Mouse (Mus musculus): ENCODE results near the gene 1500011B03Rik. TPM values are rescaled to one million over a fixed set of nuclear protein-coding genes. Genes with fewer than 3 reads are reported as not detected.

1500011B03Rik gene
- 198 and 268 TPM in 2 replicates for polyA plus RNA-seq (2015; fragmentation: Nextera tagmentation; extraction: Ambion mirVana)

DNA sequence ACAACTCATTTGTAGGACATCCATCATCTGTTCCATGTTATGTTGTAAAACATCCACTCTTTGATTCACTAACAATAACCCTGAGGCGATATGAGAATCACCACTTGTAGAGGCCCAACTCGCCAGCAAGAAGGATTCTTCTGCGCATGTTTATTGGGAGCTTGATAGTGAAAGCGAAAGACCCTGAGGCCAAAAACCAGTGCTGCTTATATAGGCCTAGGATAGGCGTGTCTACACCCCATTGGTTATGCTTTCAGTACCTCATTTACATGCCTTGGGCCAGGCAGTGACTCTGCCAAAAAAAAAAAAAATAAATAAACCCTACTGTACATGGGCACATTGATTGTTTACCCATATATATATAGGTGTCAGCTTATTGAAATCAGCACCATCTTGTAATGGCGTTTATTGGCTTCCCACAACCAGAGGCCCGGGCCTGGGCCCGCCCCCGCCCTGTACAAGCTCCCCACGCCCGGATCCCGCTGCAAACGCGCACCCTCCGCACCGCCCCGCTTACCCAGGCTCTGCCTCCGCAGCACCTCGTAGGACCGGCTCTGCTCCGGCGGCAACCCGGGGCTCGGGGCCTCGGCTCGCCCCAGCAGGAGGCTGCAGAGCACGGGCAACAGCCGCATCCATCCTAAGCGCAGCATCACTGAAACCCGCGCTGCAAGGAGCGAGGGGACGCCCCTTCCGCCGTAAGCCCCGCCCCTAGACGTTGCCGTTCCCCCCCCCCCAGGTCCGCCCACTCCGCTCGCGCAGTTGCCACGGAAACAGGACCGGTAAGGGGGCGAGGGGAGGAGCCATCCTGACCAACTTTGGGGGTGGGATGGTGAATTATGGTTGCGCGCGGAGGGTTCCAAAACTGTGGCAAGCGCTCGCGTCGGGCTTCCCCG is at the start of gene 1500011B03Rik:
1500011B03Rik (minus strand) TSS at position 673 of the 893 bp plus-strand sequence.

DNA sequence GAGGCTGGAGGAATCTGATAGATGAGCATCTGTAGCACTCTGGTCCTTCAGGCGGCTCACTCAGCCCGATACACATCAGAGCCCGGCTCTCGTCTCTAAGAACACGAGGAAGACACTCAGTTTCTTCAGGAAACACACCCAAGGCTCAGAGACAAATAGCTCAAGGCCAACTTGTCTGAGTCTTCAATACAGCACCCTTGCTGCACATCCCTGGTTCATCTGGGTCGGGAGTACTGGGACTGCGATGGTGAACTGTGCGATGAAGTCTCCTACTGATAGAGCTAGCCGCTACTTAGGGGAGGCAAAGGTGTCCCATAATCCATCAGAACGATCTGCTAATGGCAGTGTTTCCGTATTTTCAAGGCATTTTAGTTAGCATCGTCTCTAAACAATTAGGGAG is 35.3 kb upstream of the 1500011B03Rik start, which contains the start of gene Gm9936:
Gm9936 (minus strand) TSS at position 101 of the 400 bp plus-strand sequence.

DNA sequence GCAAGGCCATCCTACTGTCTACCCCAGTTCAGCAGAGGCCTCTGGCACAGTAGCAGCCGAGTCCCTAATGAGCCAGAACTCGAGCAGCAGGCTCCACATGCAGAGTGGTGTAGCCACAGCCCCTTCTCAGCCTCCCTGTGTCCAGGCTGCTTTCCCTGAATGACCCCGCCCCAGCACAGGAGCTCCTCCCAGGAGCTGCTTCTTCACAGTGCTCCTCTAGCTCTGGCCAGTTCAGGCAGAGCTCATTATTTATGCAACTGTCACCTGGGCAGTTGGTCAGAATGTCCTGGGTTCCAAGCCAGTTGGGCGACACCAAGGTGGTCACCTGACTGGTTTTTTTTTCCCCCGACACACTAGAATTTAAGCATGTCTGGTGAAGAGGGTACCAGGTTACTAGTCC is 30.1 kb upstream of the 1500011B03Rik start, which contains the start of gene 4930519G04Rik:
4930519G04Rik (plus strand) TSS at position 301 of the 400 bp plus-strand sequence.

DNA sequence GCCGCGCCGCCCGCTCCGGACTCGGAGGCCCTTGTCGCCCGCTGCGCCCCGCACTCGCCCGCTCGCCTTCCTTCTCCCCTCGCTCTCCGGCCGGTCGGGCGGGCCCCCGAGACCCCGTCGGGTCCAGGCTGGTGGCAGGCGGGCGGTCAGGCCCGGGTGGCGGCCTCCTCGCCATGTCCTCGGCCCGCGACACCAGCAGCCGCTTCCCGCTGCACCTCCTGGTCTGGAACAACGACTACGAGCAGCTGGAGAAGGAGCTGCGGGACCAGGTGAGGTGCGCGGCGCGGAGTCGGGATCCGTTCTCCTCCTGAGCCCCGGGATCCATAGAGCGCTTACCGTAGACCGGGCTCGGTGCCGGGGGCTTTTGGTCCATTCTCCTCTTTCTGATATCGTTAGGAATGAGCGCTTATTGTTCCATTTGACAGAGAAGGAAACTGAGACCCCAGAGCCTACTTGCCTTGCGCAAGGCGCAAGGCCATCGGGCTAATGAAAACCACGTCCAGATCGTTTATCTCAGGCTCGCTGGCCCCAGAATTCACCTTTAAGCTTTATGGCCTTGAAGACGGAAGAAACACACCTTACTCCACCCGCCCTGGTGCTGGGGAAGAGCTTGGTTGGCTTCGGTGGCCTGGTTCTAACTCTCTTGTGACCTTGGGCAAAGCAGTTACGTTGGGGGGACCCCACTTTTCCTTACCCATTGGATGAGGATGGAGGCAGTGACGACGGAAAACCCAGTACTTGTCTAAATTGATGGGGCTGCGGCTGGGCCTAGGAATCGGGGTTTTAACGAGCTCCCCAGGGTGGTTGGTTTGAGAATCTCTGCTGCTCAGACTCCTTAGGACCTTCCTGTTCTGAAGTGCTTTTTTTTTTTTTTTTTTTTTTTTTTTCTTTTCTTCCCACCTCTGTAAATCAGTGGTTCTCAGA is 48.0 kb downstream of the 1500011B03Rik start, which contains the start of gene Git2:
Git2 (minus strand) TSS at position 462 of the 924 bp plus-strand sequence.

DNA sequence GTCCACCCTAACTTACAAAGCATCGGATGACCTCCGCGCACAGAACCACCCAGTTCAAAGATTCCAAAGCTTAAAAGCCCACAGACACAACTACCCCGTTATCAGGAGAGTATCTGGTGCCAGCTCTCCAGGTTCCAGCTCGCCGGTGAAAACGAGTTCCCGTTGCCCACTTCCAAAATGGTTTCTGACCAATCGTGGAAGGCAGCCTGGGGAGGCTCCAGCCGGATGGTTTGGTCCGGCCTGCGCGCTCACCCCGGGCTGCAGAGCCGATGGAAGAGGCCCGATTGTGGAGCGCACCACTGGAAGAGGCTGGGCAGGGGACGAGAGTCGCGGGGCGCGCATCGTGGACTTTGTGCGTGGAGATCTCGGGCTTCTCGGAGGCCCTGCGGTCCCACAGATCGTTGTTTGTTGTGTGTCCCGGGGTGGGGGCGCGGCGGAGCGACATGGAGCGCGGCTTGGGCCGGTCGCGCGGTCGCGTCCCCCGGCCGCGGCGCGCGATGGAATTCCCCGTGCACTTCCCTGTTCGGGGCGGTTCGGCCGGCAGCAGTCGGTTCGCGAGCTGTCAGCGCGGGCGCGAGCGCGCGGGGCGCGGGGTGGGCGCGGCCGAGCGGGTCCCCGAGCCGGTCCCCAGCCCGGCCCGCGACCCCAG is 48.7 kb downstream of the 1500011B03Rik start, which contains the start of gene Ankrd13a:
Ankrd13a (plus strand) TSS at position 275 of the 649 bp plus-strand sequence.

Small RNA genes within 50 kb of the gene (microRNA-seq; reads per million reads assigned to microRNA genes)
- gene Mir6240 (ENCODE audit: borderline replicate concordance, insufficient number of aligned reads), result 17.9 reads per million, percentile 24 among the genes with 10 or more reads in this experiment

Other genes with a start within 250 kb of the 1500011B03Rik start
- 3.7 and 3.8 TPM in 2 replicates for gene Trpv4, start 165.0 kb downstream of the 1500011B03Rik start, polyA plus RNA-seq (2015; fragmentation: Nextera tagmentation; extraction: Ambion mirVana)
- 46.7 and 86.7 TPM in 2 replicates for gene Gltp, start 132.5 kb downstream of the 1500011B03Rik start, polyA plus RNA-seq (2015; fragmentation: Nextera tagmentation; extraction: Ambion mirVana)
- gene Tchp, start 115.7 kb downstream of the 1500011B03Rik start, polyA plus RNA-seq (2015; fragmentation: Nextera tagmentation; extraction: Ambion mirVana), result 5.8 and 8.6 TPM in 2 replicates
- gene Ankrd13a, start 48.8 kb downstream of the 1500011B03Rik start, polyA plus RNA-seq (2015; fragmentation: Nextera tagmentation; extraction: Ambion mirVana), result 48.9 and 71.9 TPM in 2 replicates
- 26.2 and 32.5 TPM in 2 replicates for gene Git2, start 48.0 kb downstream of the 1500011B03Rik start, polyA plus RNA-seq (2015; fragmentation: Nextera tagmentation; extraction: Ambion mirVana)
- gene 4930519G04Rik, start 30.2 kb upstream of the 1500011B03Rik start, polyA plus RNA-seq (2015; fragmentation: Nextera tagmentation; extraction: Ambion mirVana), result not detected in 2 replicates
- 0.17 and 0.68 TPM in 2 replicates for gene Gm9936, start 35.2 kb upstream of the 1500011B03Rik start, polyA plus RNA-seq (2015; fragmentation: Nextera tagmentation; extraction: Ambion mirVana)
- 31.4 and 33.4 TPM in 2 replicates for gene Oasl2, start 73.5 kb upstream of the 1500011B03Rik start, polyA plus RNA-seq (2015; fragmentation: Nextera tagmentation; extraction: Ambion mirVana)
- gene Oasl1, start 99.8 kb upstream of the 1500011B03Rik start, polyA plus RNA-seq (2015; fragmentation: Nextera tagmentation; extraction: Ambion mirVana), result 2.3 TPM in 2 replicates
- 53.5 and 59.4 TPM in 2 replicates for gene 2210016L21Rik, start 118.7 kb upstream of the 1500011B03Rik start, polyA plus RNA-seq (2015; fragmentation: Nextera tagmentation; extraction: Ambion mirVana)
- gene Hnf1a, start 147.6 kb upstream of the 1500011B03Rik start, polyA plus RNA-seq (2015; fragmentation: Nextera tagmentation; extraction: Ambion mirVana), result 0.43 and 0.47 TPM in 2 replicates
- 29.7 and 40.9 TPM in 2 replicates for gene Sppl3, start 187.7 kb upstream of the 1500011B03Rik start, polyA plus RNA-seq (2015; fragmentation: Nextera tagmentation; extraction: Ambion mirVana)

Measured in adrenal gland, postnatal 0 days (tissue).